Mouse (Mus musculus) CH12.LX (cell line): Measurements from ENCODE around the gene Adcyap1. TPM values are rescaled to one million over a fixed set of nuclear protein-coding genes. Genes with fewer than 3 reads are reported as not detected.
A peak's percentile ranks its signal among the peaks of the same experiment; 100 is the strongest.

Experiments used
- DNase-seq: peaks from one replicate; pipeline ENCODE4 v3.0.0-alpha.2; 2013; ENCODE audit errors: extremely low read depth
- H3K27ac ChIP-seq: 2 replicates; pipeline ENCODE4 v1.5.1; 2012; ENCODE audit warnings: low read depth, mild to moderate bottlenecking, control low read depth, moderate library complexity; ENCODE audit not compliant: insufficient read depth
- H3K27me3 ChIP-seq: replicated peaks from 2 replicates; pipeline ENCODE3; 2012; ENCODE audit warnings: inconsistent platforms
- H3K36me3 ChIP-seq, 2 experiments: replicated peaks in 1 of 2; 2 replicates each; pipeline versions ENCODE3 to v1.6.1; 2012; ENCODE audit warnings: inconsistent platforms in 1 of 2, low read length in 1 of 2, mild to moderate bottlenecking in 1 of 2, mixed read lengths in 1 of 2, moderate library complexity in 1 of 2; ENCODE audit not compliant: control insufficient read depth in 1 of 2, insufficient read depth in 1 of 2
- H3K4me1 ChIP-seq, 2 experiments: 2 replicates each; pipeline ENCODE4 v1.6.1; 2012; ENCODE audit warnings: inconsistent platforms in 1 of 2, moderate library complexity in 1 of 2; ENCODE audit not compliant: insufficient read depth in 2 of 2, control insufficient read depth in 1 of 2
- H3K4me2 ChIP-seq: 2 replicates; pipeline ENCODE4 v1.6.1; 2012; ENCODE audit warnings: low read depth, mild to moderate bottlenecking, control low read depth; ENCODE audit not compliant: poor library complexity, insufficient read depth, severe bottlenecking
- H3K4me3 ChIP-seq, 3 experiments: fragments of 150-350 bp in 1 of 3; sonication (generic) in 1 of 3; replicated peaks in 1 of 3; 2 replicates each; pipeline versions ENCODE3 to v1.5.1; 2011 to 2012; ENCODE audit warnings: low read depth in 2 of 3, low read length in 2 of 3, mild to moderate bottlenecking in 2 of 3, moderate library complexity in 2 of 3, control low read depth in 1 of 3, improper control_type of control experiment in 1 of 3, inconsistent platforms in 1 of 3, mixed read lengths in 1 of 3; ENCODE audit not compliant: poor library complexity in 1 of 3
- H3K79me2 ChIP-seq: replicated peaks from 2 replicates; pipeline ENCODE4 v1.6.1; 2012; ENCODE audit warnings: mild to moderate bottlenecking, moderate library complexity; ENCODE audit not compliant: control insufficient read depth, poor library complexity, insufficient read depth, severe bottlenecking; ENCODE audit errors: extremely low read depth
- H3K9ac ChIP-seq: 2 replicates; pipeline ENCODE4 v1.6.1; 2012; ENCODE audit warnings: low read depth, mild to moderate bottlenecking, control low read depth, moderate library complexity; ENCODE audit not compliant: insufficient read depth
- H3K9me3 ChIP-seq: replicated peaks from 2 replicates; pipeline ENCODE3; 2012; ENCODE audit warnings: low read length, inconsistent platforms, mixed read lengths
- BHLHE40 ChIP-seq: IDR thresholded peaks from 2 replicates; pipeline ENCODE4 v1.6.1; 2011; ENCODE audit warnings: mild to moderate bottlenecking, low read depth, low read length, improper control_type of control experiment
- CHD1 ChIP-seq: IDR thresholded peaks from 2 replicates; pipeline ENCODE4 v1.6.1; 2012; ENCODE audit warnings: low read depth, low read length, improper control_type of control experiment, inconsistent platforms
- CTCF ChIP-seq, 2 experiments: IDR thresholded peaks in 1 of 2; conservative IDR thresholded peaks in 1 of 2; 2 replicates each; pipeline ENCODE4 v1.5.1; 2011 to 2012; ENCODE audit warnings: low read depth in 2 of 2, low read length in 2 of 2, improper control_type of control experiment in 1 of 2, inconsistent platforms in 1 of 2, mild to moderate bottlenecking in 1 of 2, moderate library complexity in 1 of 2
- E2F4 ChIP-seq: IDR thresholded peaks from 2 replicates; pipeline ENCODE4 v1.6.1; 2011; ENCODE audit warnings: low read depth, low read length, improper control_type of control experiment; ENCODE audit not compliant: insufficient replicate concordance
- EP300 ChIP-seq: IDR thresholded peaks from 2 replicates; pipeline ENCODE4 v1.6.1; 2011; ENCODE audit warnings: low read length, improper control_type of control experiment
- ETS1 ChIP-seq: conservative IDR thresholded peaks from 2 replicates; pipeline ENCODE4 v1.6.1; 2012; ENCODE audit warnings: low read depth, mild to moderate bottlenecking, inconsistent platforms, low read length, improper control_type of control experiment, moderate library complexity
- GABPA ChIP-seq: IDR thresholded peaks from 2 replicates; pipeline ENCODE4 v1.6.1; 2012; ENCODE audit warnings: low read depth, low read length, improper control_type of control experiment, inconsistent platforms; ENCODE audit not compliant: insufficient replicate concordance
- HCFC1 ChIP-seq: IDR thresholded peaks from 2 replicates; pipeline ENCODE4 v1.6.1; 2012; ENCODE audit warnings: low read depth, mild to moderate bottlenecking, inconsistent platforms, low read length, improper control_type of control experiment
- IRF4 ChIP-seq: IDR thresholded peaks from 2 replicates; pipeline ENCODE4 v1.6.1; 2014; ENCODE audit warnings: low read depth, mild to moderate bottlenecking, inconsistent platforms, low read length, improper control_type of control experiment
- JUND ChIP-seq: conservative IDR thresholded peaks from 2 replicates; pipeline ENCODE4 v1.6.1; 2011; ENCODE audit warnings: low read depth, low read length, improper control_type of control experiment
- KAT2A ChIP-seq: IDR thresholded peaks from 2 replicates; pipeline ENCODE4 v1.6.1; 2012; ENCODE audit warnings: low read length, improper control_type of control experiment, inconsistent platforms; ENCODE audit not compliant: insufficient replicate concordance
- MAZ ChIP-seq: IDR thresholded peaks from 2 replicates; pipeline ENCODE4 v1.6.1; 2012; ENCODE audit warnings: low read depth, mild to moderate bottlenecking, inconsistent platforms, low read length, improper control_type of control experiment, moderate library complexity
- MXI1 ChIP-seq: IDR thresholded peaks from 2 replicates; pipeline ENCODE4 v1.6.1; 2011; ENCODE audit warnings: mild to moderate bottlenecking, low read depth, low read length, improper control_type of control experiment
- NELFE ChIP-seq: IDR thresholded peaks from 2 replicates; pipeline ENCODE4 v1.6.1; 2011; ENCODE audit warnings: low read depth, low read length, improper control_type of control experiment
- NRF1 ChIP-seq: IDR thresholded peaks from 2 replicates; pipeline ENCODE4 v1.6.1; 2014; ENCODE audit warnings: low read depth, mild to moderate bottlenecking, inconsistent platforms, low read length, improper control_type of control experiment, moderate library complexity
- PAX5 ChIP-seq: IDR thresholded peaks from 2 replicates; pipeline ENCODE4 v1.6.1; 2012; ENCODE audit warnings: low read length, inconsistent platforms, mixed read lengths
- POLR2A ChIP-seq: IDR thresholded peaks from 2 replicates; pipeline ENCODE4 v1.6.1; 2011; ENCODE audit warnings: low read depth, mild to moderate bottlenecking, improper control_type of control experiment, low read length
- RAD21 ChIP-seq: IDR thresholded peaks from 2 replicates; pipeline ENCODE4 v1.6.1; 2011; ENCODE audit warnings: low read depth, mild to moderate bottlenecking, low read length, improper control_type of control experiment, moderate library complexity
- SMC3 ChIP-seq: IDR thresholded peaks from 2 replicates; pipeline ENCODE4 v1.6.1; 2011; ENCODE audit warnings: low read depth, low read length, improper control_type of control experiment
- ZC3H11A ChIP-seq: IDR thresholded peaks from 2 replicates; pipeline ENCODE4 v1.6.1; 2012; ENCODE audit warnings: low read depth, mild to moderate bottlenecking, inconsistent platforms, low read length, improper control_type of control experiment
- ZKSCAN1 ChIP-seq: IDR thresholded peaks from 2 replicates; pipeline ENCODE4 v1.6.1; 2012; ENCODE audit warnings: low read depth, inconsistent platforms, low read length, improper control_type of control experiment, borderline replicate concordance
- ZNF384 ChIP-seq: IDR thresholded peaks from 2 replicates; pipeline ENCODE4 v1.6.1; 2012; ENCODE audit warnings: low read depth, low read length, improper control_type of control experiment, inconsistent platforms
- dilution Hi-C: fragments of 300-500 bp; cut with MboI; formaldehyde crosslinking; loops from 2 replicates; pipeline ENCODE4 v1.14.3; 2020; ENCODE audit warnings: low sequenced_read_pairs; ENCODE audit not compliant: extremely low pct_unique_long_range_greater_than_20kb, extremely low pct_ligation_motif_present
- in situ Hi-C: fragments of 300-500 bp; cut with MboI; formaldehyde crosslinking; loops from 3 replicates; pipeline ENCODE4 v1.14.3; 2019; ENCODE audit warnings: low sequenced_read_pairs, low pct_ligation_motif_present, low pct_unique_long_range_greater_than_20kb, mixed read lengths
- polyA plus RNA-seq: library from polyadenylated mRNA; unstranded; fragments of >175 nt; gene quantifications from 2 replicates; pipeline ENCODE4 v1.2.1, GENCODE M21; 2012; ENCODE audit warnings: low read depth; ENCODE audit not compliant: insufficient read length
- total RNA-seq, 2 experiments: library from RNA; depleted of rRNA; stranded (reverse); fragments of 300-350 nt in 1 of 2; fragments of >200 nt in 1 of 2; gene quantifications; 2 replicates each; pipeline ENCODE4 v1.2.3; 2012 to 2014

Adcyap1 gene
- total RNA-seq (2012; rRNA removed): not detected in 2 replicates
- total RNA-seq (2014; rRNA removed): not detected in 2 replicates
- polyA plus RNA-seq: not detected in 2 replicates

DNA sequence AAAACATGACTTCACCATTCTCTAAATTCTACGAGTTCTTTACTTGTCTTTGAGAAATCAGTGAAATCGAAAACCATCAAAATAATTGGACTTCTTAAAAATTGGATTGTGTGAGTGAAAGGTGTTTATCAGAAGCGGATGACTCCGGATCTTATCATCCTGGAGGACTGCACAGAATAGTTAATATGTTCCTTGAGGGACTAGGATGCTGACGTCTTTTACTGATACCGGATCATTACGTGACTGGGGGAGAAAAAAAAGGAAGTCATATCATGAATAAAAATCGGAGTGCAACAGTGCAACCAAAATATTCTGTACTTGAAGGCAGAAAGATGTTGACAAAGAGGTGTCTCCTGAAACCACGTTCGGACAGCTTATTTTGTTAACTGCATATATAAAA lies at the start of gene Adcyap1:
Gene Adcyap1, plus strand, starts transcription at position 301 of the 400 bp plus-strand sequence.
- H3K27me3 ChIP-seq: no peaks in the 10 kb centered on the region
- no peaks in the 10 kb centered on the region for H3K4me1 ChIP-seq
- H3K4me3 ChIP-seq: no peak within 1 kb of the TSS
- no peak within 1 kb of the TSS for H3K4me2 ChIP-seq
- TF ChIP-seq CHD1 (no peak), ZKSCAN1 (no peak), NRF1 (no peak), MAZ (no peak), ZC3H11A (no peak), E2F4 (no peak), GABPA (no peak), BHLHE40 (no peak)
- no peak within 1 kb of the TSS for H3K27ac ChIP-seq
- dilution Hi-C loops (no loop called here), in situ Hi-C loops (no loop called here)
- H3K9ac ChIP-seq: no peak within 1 kb of the TSS
- DNase-seq: no peak
- H3K36me3 ChIP-seq: no peaks in the 10 kb centered on the region
- H3K79me2 ChIP-seq: no peaks in the 10 kb centered on the region
- H3K9me3 ChIP-seq: peaks cover 65% of the 10 kb centered on the region

DNA sequence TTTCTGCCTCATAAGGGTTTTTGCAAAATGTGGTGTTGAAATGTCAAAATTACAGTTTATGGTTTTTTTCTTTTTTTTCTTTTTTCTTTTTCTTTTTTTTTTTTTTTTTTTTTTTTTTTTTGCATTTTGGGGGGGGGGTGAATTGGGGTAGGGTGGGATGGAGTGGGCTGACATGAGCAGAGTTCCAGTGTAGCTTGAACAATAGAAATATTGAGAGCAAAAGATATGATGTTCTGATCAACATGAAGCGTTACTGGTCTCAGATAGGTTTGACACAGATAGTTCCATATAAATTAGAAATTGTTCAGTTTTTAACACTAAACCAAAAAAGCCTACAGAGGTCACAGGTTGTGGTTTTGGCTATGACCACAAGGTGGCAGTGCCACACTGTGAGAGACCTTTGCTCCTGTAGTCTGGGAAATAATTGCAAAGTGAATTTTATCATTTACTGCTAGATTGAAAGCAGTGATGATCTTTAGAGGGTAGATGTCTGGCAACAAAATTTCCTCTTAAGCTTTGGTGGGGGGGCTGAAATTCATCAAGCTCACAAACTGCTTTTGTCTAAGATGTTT lies 40.5 kb upstream of the Adcyap1 start:
- H3K9me3 ChIP-seq: peaks cover 12% of the 10 kb centered on the region
- H3K36me3 ChIP-seq: no peaks in the 10 kb centered on the region
- no peak overlapping the region for H3K4me3 ChIP-seq
- H3K9ac ChIP-seq: no peak overlapping the region
- in situ Hi-C loops: no loop called here
- peak; percentile 16 for DNase-seq
- dilution Hi-C loops: no loop called here
- H3K27me3 ChIP-seq: no peaks in the 10 kb centered on the region
- no peaks in the 10 kb centered on the region for H3K79me2 ChIP-seq
- TF ChIP-seq PAX5 (no peak), HCFC1 (no peak), CTCF (conservative IDR thresholded peaks at IDR 0.05 in 1 of 2, IDR thresholded peaks at IDR 0.05 in 1 of 2; ENCODE audit: low read depth in 2 of 2, low read length in 2 of 2) (peak in 1 of 2 experiments; percentile 72; a peak in 2 of 4 replicates), JUND (no peak), SMC3 (peak; percentile 55), KAT2A (no peak), POLR2A (no peak), ZNF384 (0 out of 2 replicates have a peak, but pooled peaks have one; percentile 20), EP300 (no peak), ETS1 (no peak), MXI1 (no peak), IRF4 (no peak), NELFE (no peak), RAD21 (peak; percentile 78)
- no peak overlapping the region for H3K4me2 ChIP-seq
- no peaks in the 10 kb centered on the region for H3K4me1 ChIP-seq
- no peak overlapping the region for H3K27ac ChIP-seq
